Mouse (Mus musculus): ENCODE data around the gene Strn. TPM values are rescaled to one million over a fixed set of nuclear protein-coding genes. Genes with fewer than 3 reads are reported as not detected.

The Strn gene
- total and polyA plus RNA-seq, 2 experiments = 2.7 to 8.8 TPM

- DNase-seq (ENCODE audit: extremely low read depth, low read depth, low spot score) = peak; percentile 39
- TF ChIP-seq CTCF (IDR thresholded peaks at IDR 0.05; ENCODE audit: low read depth, low read length) (peak; percentile 55; the same call in 1 of the 2 replicates), POLR2A (IDR thresholded peaks at IDR 0.05; ENCODE audit: extremely low read depth, insufficient read depth, low read length) (no peak)
- Histone ChIP-seq H3K27ac (replicated peaks; ENCODE audit: insufficient read depth, low read depth, low read length) (no peak overlapping the region), H3K79me2 (ENCODE audit: control insufficient read depth, insufficient read depth, low read length) (no peaks in the 10 kb centered on the region), H3K27me3 (ENCODE audit: control insufficient read depth, insufficient read depth, low read length) (no peaks in the 10 kb centered on the region), H3K4me1 (ENCODE audit: control insufficient read depth, insufficient read depth, low read length) (peaks cover 2% of the 10 kb centered on the region; the same call in 1 of the 2 replicates), H3K4me3 (ENCODE audit: insufficient read depth, low read depth, low read length) (no peak overlapping the region), H3K36me3 (ENCODE audit: control insufficient read depth, insufficient read depth, low read length) (no peaks in the 10 kb centered on the region), H3K9ac (ENCODE audit: low read depth, low read length) (no peak overlapping the region)
- WGBS = 24% methylated on average over 8 of the region's 8 CpGs
Measured at GRCm38 (mm10) chr17:78603872-78604271, 133.1 kb downstream of the Strn start.

- no peaks in the 10 kb centered on the region for H3K27me3 ChIP-seq (ENCODE audit: control insufficient read depth, insufficient read depth, low read length)
- no peaks in the 10 kb centered on the region for H3K79me2 ChIP-seq (ENCODE audit: control insufficient read depth, insufficient read depth, low read length)
- no peaks in the 10 kb centered on the region for H3K36me3 ChIP-seq (ENCODE audit: control insufficient read depth, insufficient read depth, low read length)
- no peak overlapping the region for H3K4me3 ChIP-seq (ENCODE audit: insufficient read depth, low read depth, low read length)
- WGBS = 86% methylated on average over 14 of the region's 14 CpGs
- no peaks in the 10 kb centered on the region for H3K4me1 ChIP-seq (ENCODE audit: control insufficient read depth, insufficient read depth, low read length)
- no peak for DNase-seq (ENCODE audit: extremely low read depth, low read depth, low spot score)
- no peak overlapping the region for H3K9ac ChIP-seq (ENCODE audit: low read depth, low read length)
- TF ChIP-seq POLR2A (IDR thresholded peaks at IDR 0.05; ENCODE audit: extremely low read depth, insufficient read depth, low read length) = no peak
- TF ChIP-seq CTCF (IDR thresholded peaks at IDR 0.05; ENCODE audit: low read depth, low read length) = no peak
- H3K27ac ChIP-seq (replicated peaks; ENCODE audit: insufficient read depth, low read depth, low read length) = no peak overlapping the region
Measured at GRCm38 (mm10) chr17:78602316-78602715, 134.7 kb downstream of the Strn start.

- Histone ChIP-seq H3K36me3 (ENCODE audit: control insufficient read depth, insufficient read depth, low read length) (no peaks in the 10 kb centered on the region), H3K4me3 (ENCODE audit: insufficient read depth, low read depth, low read length) (no peak overlapping the region), H3K27ac (replicated peaks; ENCODE audit: insufficient read depth, low read depth, low read length) (no peak overlapping the region), H3K9ac (ENCODE audit: low read depth, low read length) (no peak overlapping the region), H3K79me2 (ENCODE audit: control insufficient read depth, insufficient read depth, low read length) (no peaks in the 10 kb centered on the region), H3K27me3 (ENCODE audit: control insufficient read depth, insufficient read depth, low read length) (no peaks in the 10 kb centered on the region), H3K4me1 (ENCODE audit: control insufficient read depth, insufficient read depth, low read length) (no peaks in the 10 kb centered on the region)
- WGBS = 92% methylated on average over 12 of the region's 12 CpGs
- no peak for TF ChIP-seq CTCF (IDR thresholded peaks at IDR 0.05; ENCODE audit: low read depth, low read length)
- TF ChIP-seq POLR2A (IDR thresholded peaks at IDR 0.05; ENCODE audit: extremely low read depth, insufficient read depth, low read length) = no peak
- DNase-seq (ENCODE audit: extremely low read depth, low read depth, low spot score) = no peak
Measured at GRCm38 (mm10) chr17:78601601-78602000, 135.4 kb downstream of the Strn start.

GRCm38 (mm10) chr17:78601042-78601441 lies 136.0 kb downstream of the Strn start:
- H3K79me2 ChIP-seq (ENCODE audit: control insufficient read depth, insufficient read depth, low read length) = no peaks in the 10 kb centered on the region
- H3K4me1 ChIP-seq (ENCODE audit: control insufficient read depth, insufficient read depth, low read length) = no peaks in the 10 kb centered on the region
- 69% methylated on average over 6 of the region's 6 CpGs for WGBS
- DNase-seq (ENCODE audit: extremely low read depth, low read depth, low spot score) = no peak
- no peaks in the 10 kb centered on the region for H3K36me3 ChIP-seq (ENCODE audit: control insufficient read depth, insufficient read depth, low read length)
- no peak overlapping the region for H3K27ac ChIP-seq (replicated peaks; ENCODE audit: insufficient read depth, low read depth, low read length)
- no peak overlapping the region for H3K4me3 ChIP-seq (ENCODE audit: insufficient read depth, low read depth, low read length)
- no peak for TF ChIP-seq POLR2A (IDR thresholded peaks at IDR 0.05; ENCODE audit: extremely low read depth, insufficient read depth, low read length)
- no peak for TF ChIP-seq CTCF (IDR thresholded peaks at IDR 0.05; ENCODE audit: low read depth, low read length)
- no peak overlapping the region for H3K9ac ChIP-seq (ENCODE audit: low read depth, low read length)
- H3K27me3 ChIP-seq (ENCODE audit: control insufficient read depth, insufficient read depth, low read length) = no peaks in the 10 kb centered on the region

Other genes starting within 250 kb of the Strn start
- gene Vit, start 229.1 kb downstream of the Strn start, total RNA-seq (2014; rRNA removed) = 0.07 and 0.09 TPM in 2 replicates
- gene Vit, start 229.1 kb downstream of the Strn start, polyA plus RNA-seq (2012; rRNA removed) = not detected in 2 replicates
- gene Heatr5b, start 98.2 kb upstream of the Strn start, total RNA-seq (2014; rRNA removed) = 8.3 and 10.0 TPM in 2 replicates
- gene Heatr5b, start 98.2 kb upstream of the Strn start, polyA plus RNA-seq (2012; rRNA removed) = 7.5 and 8.9 TPM in 2 replicates
- gene Gpatch11, start 98.4 kb upstream of the Strn start, total RNA-seq (2014; rRNA removed) = 7.9 and 8.1 TPM in 2 replicates
- gene Gpatch11, start 98.4 kb upstream of the Strn start, polyA plus RNA-seq (2012; rRNA removed) = 4.7 and 4.9 TPM in 2 replicates
- gene Eif2ak2, start 145.4 kb upstream of the Strn start, total RNA-seq (2014; rRNA removed) = 11.1 and 15.3 TPM in 2 replicates
- 2.3 and 2.5 TPM in 2 replicates for gene Eif2ak2, start 145.4 kb upstream of the Strn start, polyA plus RNA-seq (2012; rRNA removed)
- not detected in 2 replicates for gene Sult6b1, start 169.8 kb upstream of the Strn start, total RNA-seq (2014; rRNA removed)
- gene Sult6b1, start 169.8 kb upstream of the Strn start, polyA plus RNA-seq (2012; rRNA removed) = not detected in 2 replicates
- 18.4 and 29.2 TPM in 2 replicates for gene Cebpzos, start 179.3 kb upstream of the Strn start, total RNA-seq (2014; rRNA removed)
- gene Cebpzos, start 179.3 kb upstream of the Strn start, polyA plus RNA-seq (2012; rRNA removed) = 9.6 and 11.0 TPM in 2 replicates
- gene Cebpz, start 199.9 kb upstream of the Strn start, total RNA-seq (2014; rRNA removed) = 17.7 and 19.0 TPM in 2 replicates
- gene Cebpz, start 199.9 kb upstream of the Strn start, polyA plus RNA-seq (2012; rRNA removed) = 3.2 and 4.4 TPM in 2 replicates
- 14.6 and 17.3 TPM in 2 replicates for gene Ndufaf7, start 199.9 kb upstream of the Strn start, total RNA-seq (2014; rRNA removed)
- 5.5 and 5.7 TPM in 2 replicates for gene Ndufaf7, start 199.9 kb upstream of the Strn start, polyA plus RNA-seq (2012; rRNA removed)